Mouse (Mus musculus) left cerebral cortex, adult 2 months (tissue): ENCODE results near the gene Pemt. TPM values are rescaled to one million over a fixed set of nuclear protein-coding genes. Genes with fewer than 3 reads are reported as not detected.

Experiments used
- DNase-seq, 2 experiments: peaks; one replicate each; pipeline ENCODE4 v3.0.0; 2021 to 2022; ENCODE audit warnings: low spot score in 2 of 2, mixed read lengths in 1 of 2; ENCODE audit errors: extremely low spot score in 1 of 2
- H3K27ac ChIP-seq: fragments of 200-600 bp; 2 replicates; pipeline ENCODE4 v1.8.1; 2022
- H3K4me3 ChIP-seq: fragments of 200-600 bp; 2 replicates; pipeline ENCODE4 v1.8.1; 2022
- CTCF ChIP-seq: fragments of 200-600 bp; IDR thresholded peaks from 2 replicates; pipeline ENCODE4 v1.8.1; 2022; ENCODE audit warnings: antibody characterized with exemption, mild to moderate bottlenecking, moderate library complexity
- intact Hi-C: fragments of 180-260 bp; cut with DNase I; formaldehyde crosslinking; loops from one replicate; pipeline ENCODE4 v1.15.1; 2025
- total RNA-seq, 2 experiments: library from RNA; stranded (reverse); gene quantifications; 2 replicates each; pipeline ENCODE4 v1.2.3; 2021

Pemt gene
- total RNA-seq, 2 experiments from 2014 or later, result 4.7 to 6.7 TPM

DNA sequence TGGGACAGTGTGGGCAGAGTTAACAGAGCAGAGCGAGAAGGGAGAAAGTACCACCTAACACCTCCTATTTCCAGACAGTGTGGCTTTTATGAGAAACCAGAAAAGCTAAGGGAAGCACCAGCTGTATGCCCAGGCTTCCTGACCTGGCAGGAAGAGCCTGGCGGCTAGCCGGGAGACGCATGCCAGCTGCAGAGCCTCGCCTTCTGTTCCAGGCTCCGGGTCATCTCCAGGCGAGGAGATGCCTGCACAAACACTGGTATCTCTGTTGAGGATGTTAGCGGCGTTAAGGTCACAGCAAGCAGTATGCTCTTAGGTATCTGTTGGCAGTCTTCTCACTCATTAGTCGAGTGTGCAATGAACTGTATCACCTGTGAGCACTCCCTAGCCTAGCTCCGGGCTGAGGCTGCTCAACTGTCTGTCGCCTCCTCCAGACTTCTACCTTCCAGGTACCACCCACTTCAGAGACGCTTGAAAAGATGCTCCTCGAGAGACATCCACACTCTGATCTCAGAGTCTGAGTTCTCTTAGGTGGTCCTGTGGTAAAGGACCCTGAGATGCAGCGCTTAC, 27.7 kb upstream of the Pemt start:
- H3K27ac ChIP-seq, result no peak overlapping the region
- TF ChIP-seq CTCF, result no peak
- intact Hi-C loops, result no loop called here
- no peak for DNase-seq
- no peak overlapping the region for H3K4me3 ChIP-seq

DNA sequence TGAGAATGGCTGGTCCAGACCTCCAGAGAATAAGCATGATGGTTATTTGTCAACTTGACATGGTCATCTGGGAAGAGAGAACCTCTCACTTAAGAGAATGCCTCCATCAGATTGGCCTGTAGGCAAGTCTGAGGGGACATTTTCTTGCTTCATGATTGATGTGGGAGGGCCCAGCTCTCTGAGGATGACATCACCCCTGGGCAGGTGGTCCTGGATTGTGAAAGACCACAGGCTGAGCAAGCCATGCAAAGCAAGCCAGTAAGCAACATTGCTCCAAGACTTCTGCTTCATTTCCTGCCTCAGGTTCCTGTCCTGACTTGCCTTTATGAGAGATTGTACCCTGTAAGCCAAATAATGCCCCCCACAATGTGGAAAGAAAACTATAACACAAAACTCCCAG, 26.8 kb upstream of the Pemt start:
- Histone ChIP-seq H3K4me3 (no peak overlapping the region), H3K27ac (no peak overlapping the region)
- no peak for TF ChIP-seq CTCF
- intact Hi-C loops, result no loop called here
- DNase-seq, result no peak

DNA sequence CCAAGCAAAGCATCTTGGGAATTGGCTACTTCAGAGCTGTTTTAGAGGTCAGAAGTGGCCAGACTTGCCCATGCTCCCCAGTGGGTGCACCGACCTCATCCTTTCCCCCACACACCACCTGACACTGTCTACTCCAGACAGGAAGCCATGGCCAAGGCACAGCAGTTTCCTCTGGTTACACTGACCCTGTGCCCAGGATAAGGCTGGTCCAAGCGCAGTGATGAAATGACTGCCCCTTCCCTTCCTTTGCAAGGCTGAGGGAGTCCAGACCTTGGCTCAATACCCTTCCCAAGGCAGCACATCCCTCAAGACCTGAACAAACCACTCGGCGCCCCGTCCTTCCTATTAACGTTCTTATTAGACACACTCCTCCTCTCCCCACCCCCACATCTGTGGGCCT, 24.9 kb upstream of the Pemt start:
- no peak for TF ChIP-seq CTCF
- no peak overlapping the region for H3K27ac ChIP-seq
- DNase-seq, result no peak
- intact Hi-C loops, result no loop called here
- no peak overlapping the region for H3K4me3 ChIP-seq

DNA sequence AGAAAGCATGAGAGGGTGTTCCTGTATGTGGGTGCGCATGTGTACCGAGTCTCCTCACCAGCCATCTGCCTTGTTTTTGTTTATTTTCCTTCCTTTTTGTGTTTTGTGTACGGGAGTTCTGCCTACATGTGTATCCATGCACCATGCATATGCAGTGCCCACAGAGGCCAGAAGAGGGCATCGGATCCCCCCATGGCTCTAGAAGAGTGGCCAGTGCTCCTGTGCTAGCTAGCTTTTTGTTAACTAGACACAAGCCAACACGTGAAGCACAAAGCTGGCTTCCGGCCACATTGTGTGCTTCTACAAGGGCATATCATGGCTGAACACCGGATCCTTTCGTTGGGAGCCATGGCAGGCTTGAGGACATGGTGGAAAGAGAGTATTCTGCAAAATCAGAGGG, 24.3 kb upstream of the Pemt start:
- H3K4me3 ChIP-seq, result no peak overlapping the region
- H3K27ac ChIP-seq, result no peak overlapping the region
- peak; percentile 64 for TF ChIP-seq CTCF
- intact Hi-C loops, result no loop called here
- peak in 1 of 2 experiments; percentile 33 for DNase-seq

DNA sequence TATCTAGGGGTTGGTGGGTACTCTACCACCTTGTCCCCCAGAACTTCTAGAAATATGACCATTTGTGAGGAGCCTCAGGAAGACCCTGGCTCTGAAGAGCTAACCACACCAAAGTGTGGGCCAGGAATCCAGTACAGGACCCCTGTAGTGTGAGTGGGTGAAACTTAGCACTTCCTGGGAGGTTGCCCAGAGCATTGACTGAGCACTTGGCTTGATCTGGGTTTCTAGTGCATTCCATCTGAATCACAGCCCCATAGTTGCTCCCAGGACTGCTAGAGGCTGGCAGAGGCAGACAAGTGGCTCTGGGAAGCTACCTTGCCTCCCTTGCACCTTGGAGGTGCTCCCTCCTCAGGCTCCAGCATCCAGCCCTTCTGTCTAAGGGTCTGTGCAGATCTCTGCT, 22.3 kb upstream of the Pemt start:
- H3K27ac ChIP-seq, result no peak overlapping the region
- H3K4me3 ChIP-seq, result no peak overlapping the region
- no peak for TF ChIP-seq CTCF
- DNase-seq, result no peak
- intact Hi-C loops, result no loop called here

DNA sequence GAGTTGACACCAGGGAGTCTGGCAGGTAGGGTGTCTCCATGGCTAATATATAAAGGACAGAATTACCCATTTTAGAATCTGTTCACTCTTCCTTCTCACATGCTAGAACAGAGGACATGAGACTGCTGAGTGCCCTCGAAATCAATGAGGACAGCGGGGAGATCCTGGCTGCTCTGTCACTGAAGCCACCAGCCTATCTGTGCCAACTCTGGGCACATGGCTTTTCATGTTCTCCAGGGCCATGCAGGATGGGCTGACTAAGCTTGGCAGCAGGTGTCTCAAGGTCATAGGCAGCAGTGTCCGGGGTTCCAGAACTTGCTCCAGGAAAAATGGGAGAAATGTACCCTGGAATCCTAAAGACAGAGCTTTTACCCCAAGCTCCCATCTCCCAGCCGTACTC, 21.4 kb upstream of the Pemt start:
- TF ChIP-seq CTCF, result no peak
- no peak overlapping the region for H3K4me3 ChIP-seq
- DNase-seq, result no peak
- intact Hi-C loops, result no loop called here
- H3K27ac ChIP-seq, result no peak overlapping the region

DNA sequence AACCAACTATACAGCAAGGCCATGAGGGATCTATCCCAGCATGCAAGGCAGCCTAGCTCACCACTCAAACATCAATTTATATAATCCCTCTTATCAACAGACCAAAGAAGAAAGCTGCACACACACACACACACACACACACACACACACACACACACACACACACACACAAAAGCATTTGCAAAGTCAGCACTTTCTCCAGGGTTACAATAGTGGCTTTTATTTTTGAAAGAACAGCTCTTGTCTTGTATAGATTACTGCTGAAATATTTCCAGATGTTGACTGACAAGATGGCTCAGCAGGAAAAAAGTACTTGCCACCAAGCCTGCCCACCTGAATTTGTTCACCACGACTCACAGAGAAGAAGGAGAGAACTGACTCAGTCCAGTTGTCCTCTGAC, 19.0 kb upstream of the Pemt start:
- no peak overlapping the region for H3K27ac ChIP-seq

DNA sequence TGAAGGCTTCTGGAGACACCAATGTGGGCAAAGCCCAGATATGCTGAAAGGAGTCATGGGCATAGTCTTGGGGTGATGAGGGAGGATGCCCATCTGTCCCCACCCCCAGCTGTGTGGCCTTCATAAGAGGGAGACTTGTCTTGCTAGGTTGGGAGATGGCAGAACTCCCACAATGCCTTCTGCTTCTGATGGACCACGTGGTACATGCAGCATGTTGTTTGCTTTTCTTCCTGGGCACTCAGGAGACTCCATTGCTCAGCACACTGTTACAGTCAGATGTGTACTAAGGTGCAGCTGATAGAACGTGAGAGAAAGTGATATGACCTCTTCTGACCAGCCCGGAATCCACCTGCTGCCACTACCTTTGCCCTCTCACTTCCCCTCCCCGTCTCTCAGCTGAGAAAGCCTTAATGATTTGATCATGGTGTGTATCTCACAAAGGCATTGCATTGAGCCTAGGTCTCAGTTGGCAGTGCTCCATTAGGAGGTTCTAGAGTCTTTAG, 15.3 kb upstream of the Pemt start:
- Histone ChIP-seq H3K4me3 (no peak overlapping the region), H3K27ac (no peak overlapping the region)
- intact Hi-C loops, result no loop called here
- no peak for DNase-seq
- no peak for TF ChIP-seq CTCF

More for the DNA sequence above, 19.0 kb upstream of the Pemt start:
- H3K4me3 ChIP-seq, result no peak overlapping the region
- intact Hi-C loops, result no loop called here
- no peak for DNase-seq
- TF ChIP-seq CTCF, result no peak

DNA sequence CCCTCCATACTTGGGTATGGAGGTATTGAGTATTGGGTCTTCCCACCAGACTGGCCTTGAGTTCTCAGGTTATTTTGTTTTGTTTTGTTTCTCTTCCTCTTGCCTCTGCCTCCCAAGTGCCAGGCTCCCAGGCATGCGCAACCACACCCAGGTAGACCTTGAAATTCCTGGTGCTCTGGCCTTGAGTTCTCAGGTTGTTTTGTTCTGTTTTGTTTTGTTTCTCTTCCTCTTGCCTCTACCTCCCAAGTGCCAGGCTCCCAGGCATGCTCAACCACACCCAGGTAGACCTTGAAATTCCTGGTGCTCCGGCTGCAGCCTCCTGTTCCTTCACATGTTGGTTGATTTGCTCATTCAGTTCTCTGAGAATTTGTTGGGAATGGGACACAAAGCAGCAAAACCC, 13.7 kb upstream of the Pemt start:
- DNase-seq, result no peak
- Histone ChIP-seq H3K27ac (no peak overlapping the region), H3K4me3 (no peak overlapping the region)
- no peak for TF ChIP-seq CTCF
- intact Hi-C loops, result no loop called here

DNA sequence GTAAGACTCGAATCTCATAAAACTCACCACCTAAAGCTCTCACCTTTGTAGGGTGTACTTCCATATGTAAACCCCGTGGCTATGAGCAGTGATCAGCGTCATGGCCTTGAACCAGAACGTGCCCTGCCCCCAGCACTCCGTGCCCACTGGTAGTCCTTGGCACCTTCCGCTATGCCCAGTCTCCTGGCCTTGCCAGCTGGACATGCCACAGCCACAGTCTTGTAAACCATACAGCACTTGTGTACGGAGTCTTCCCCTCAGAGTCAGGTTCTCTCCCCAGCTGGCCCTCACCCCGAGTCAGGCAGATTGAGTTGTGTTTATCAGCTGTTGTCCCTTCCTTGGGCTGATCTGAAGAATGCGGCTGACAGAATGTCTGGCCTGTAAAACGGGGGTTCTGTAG, 12.2 kb upstream of the Pemt start:
- no peak for TF ChIP-seq CTCF
- Histone ChIP-seq H3K4me3 (no peak overlapping the region), H3K27ac (no peak overlapping the region)
- intact Hi-C loops, result no loop called here
- DNase-seq, result no peak

DNA sequence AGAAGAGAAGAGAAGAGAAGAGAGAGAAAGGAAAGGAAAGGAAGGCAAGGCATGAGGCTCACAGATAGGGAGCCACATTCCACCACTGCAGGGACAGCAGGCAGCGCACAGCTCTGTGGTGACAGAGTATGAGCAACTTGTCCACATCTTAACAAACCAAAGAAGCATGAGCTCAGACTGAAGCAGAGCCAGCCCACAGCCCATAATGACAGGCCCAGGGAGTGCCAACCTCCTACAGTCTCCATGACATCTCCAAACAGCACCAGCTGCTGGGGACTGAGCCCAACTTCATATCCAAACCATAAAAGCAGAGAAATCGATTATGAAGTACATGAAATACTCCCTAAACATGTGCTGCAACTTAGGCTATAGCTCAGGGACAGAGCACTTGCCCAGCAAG, 11.7 kb upstream of the Pemt start:
- no peak for TF ChIP-seq CTCF
- Histone ChIP-seq H3K4me3 (no peak overlapping the region), H3K27ac (no peak overlapping the region)
- intact Hi-C loops, result no loop called here
- no peak for DNase-seq

DNA sequence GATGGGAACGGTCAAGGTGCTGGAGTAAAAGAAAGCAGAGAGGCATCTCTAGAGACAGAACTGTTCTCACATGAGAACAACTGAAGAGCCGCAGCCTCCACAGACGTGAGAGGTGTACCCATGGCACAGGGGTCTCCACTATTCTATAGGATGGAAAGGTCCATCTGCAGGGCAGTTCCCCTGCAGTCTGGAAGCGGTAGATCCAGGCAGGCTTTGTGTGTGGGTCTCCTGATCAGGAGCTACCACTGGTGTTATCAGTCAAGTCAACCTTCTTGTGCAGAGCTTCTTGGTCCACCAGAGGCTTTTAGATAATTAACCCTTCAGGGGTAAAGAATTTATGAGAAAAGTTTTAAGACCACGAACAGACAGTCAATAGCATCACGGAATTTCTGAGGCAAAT, 10.2 kb upstream of the Pemt start:
- no peak overlapping the region for H3K27ac ChIP-seq
- no peak for DNase-seq
- no peak for TF ChIP-seq CTCF
- no peak overlapping the region for H3K4me3 ChIP-seq
- intact Hi-C loops, result no loop called here

DNA sequence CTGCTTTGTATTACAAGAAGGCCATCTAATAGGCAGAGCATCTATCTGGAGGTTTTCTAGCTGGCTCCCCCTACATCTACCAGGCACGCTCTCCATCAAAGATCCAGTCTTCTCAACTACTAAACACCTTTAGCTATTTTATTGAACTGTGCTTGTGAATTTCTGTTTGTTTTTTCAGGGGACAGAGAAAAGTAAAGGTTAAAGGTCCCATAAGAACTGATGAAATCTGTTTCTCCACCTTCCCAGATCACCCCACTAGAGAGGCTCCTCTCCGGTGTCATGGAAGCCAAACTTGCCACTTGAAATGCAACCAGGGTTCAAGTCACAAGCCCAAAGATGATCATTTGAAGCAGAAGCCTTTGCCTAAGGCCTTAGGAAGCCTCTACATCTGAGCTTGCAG, 2.6 kb upstream of the Pemt start:
- no peak for DNase-seq
- no peak for TF ChIP-seq CTCF
- intact Hi-C loops, result no loop called here

More for the DNA sequence above, 2.6 kb upstream of the Pemt start:
- no peak overlapping the region for H3K27ac ChIP-seq
- no peak overlapping the region for H3K4me3 ChIP-seq
